ENCODE assay signal across 21 mouse cellular contexts in genomic region chr11:96119401-96119800, GRCm38 (mm10). TPM values are rescaled to one million over a fixed set of nuclear protein-coding genes. Genes with fewer than 3 reads are reported as not detected.
"Had no signal": no experiment of that assay in that cellular context is flagged by ENCODE, and none has a peak within 500 bp of the region (broad histone marks: within the 10 kb centered on the region; RNA-seq: fewer than 3 reads in every experiment).

No protein-coding gene starts in this region.

- H3K4me3 ChIP-seq: neural tube, embryonic 12.5 days; neural tube, embryonic 13.5 days; neural tube, embryonic 15.5 days had no signal

- H3K36me3 ChIP-seq: neural tube, embryonic 12.5 days; neural tube, embryonic 13.5 days; neural tube, embryonic 15.5 days had no signal

- H3K9ac ChIP-seq: neural tube, embryonic 12.5 days; neural tube, embryonic 13.5 days; neural tube, embryonic 15.5 days had no signal

- DNase-seq: retina, postnatal 1 day; right cerebral cortex, adult 18-20 months; right cerebral cortex, postnatal 14 days; right cerebral cortex, postnatal 25 days; right cerebral cortex, postnatal 4 days; spleen, adult 18-20 months; thymus, adult 18-20 months; thymus, adult 2 months; thymus, postnatal 14 days; thymus, postnatal 25 days; thymus, postnatal 36 days; thymus, postnatal 4 days had no signal

- H3K4me2 ChIP-seq: neural tube, embryonic 12.5 days; neural tube, embryonic 13.5 days; neural tube, embryonic 15.5 days had no signal

- H3K27ac ChIP-seq: neural tube, embryonic 12.5 days; neural tube, embryonic 13.5 days; neural tube, embryonic 15.5 days had no signal

- H3K9me3 ChIP-seq: neural tube, embryonic 12.5 days; neural tube, embryonic 13.5 days; neural tube, embryonic 15.5 days had no signal

RNA-seq across cellular contexts. Expression of gene Calcoco2, which starts 7.6 kb away (rescaled TPM):
- total RNA-seq: neutrophil, adult 5-6 weeks had no signal
- polyA plus RNA-seq: neural tube, embryonic 11.5 days; neural tube, embryonic 12.5 days; neural tube, embryonic 13.5 days; neural tube, embryonic 14.5 days; neural tube, embryonic 15.5 days; small intestine, adult 2 months; spleen, adult 2 months; stomach, embryonic 14.5 days; thymus, adult 2 months had no signal

RNA-seq across cellular contexts. Expression of gene Ttll6, which starts 14.2 kb away (rescaled TPM):
- total RNA-seq: neutrophil, adult 5-6 weeks had no signal
- polyA plus RNA-seq: neural tube, embryonic 11.5 days; neural tube, embryonic 12.5 days; neural tube, embryonic 13.5 days; small intestine, adult 2 months; spleen, adult 2 months had no signal
